Mouse (Mus musculus) testis, adult 2 months (tissue): ENCODE data around the gene Mgat5.

Experiments used
- CTCF ChIP-seq: fragments of 200-500 bp; IDR thresholded peaks from 2 replicates; pipeline ENCODE4 v1.5.1; 2012; ENCODE audit warnings: low read depth, mild to moderate bottlenecking, inconsistent platforms, low read length, moderate library complexity; ENCODE audit not compliant: control insufficient read depth, insufficient read depth, insufficient replicate concordance
- POLR2A ChIP-seq: fragments of 200-500 bp; IDR thresholded peaks from 2 replicates; pipeline ENCODE4 v1.6.1; 2012; ENCODE audit warnings: low read depth, mild to moderate bottlenecking, inconsistent platforms, low read length, moderate library complexity; ENCODE audit not compliant: control insufficient read depth

DNA sequence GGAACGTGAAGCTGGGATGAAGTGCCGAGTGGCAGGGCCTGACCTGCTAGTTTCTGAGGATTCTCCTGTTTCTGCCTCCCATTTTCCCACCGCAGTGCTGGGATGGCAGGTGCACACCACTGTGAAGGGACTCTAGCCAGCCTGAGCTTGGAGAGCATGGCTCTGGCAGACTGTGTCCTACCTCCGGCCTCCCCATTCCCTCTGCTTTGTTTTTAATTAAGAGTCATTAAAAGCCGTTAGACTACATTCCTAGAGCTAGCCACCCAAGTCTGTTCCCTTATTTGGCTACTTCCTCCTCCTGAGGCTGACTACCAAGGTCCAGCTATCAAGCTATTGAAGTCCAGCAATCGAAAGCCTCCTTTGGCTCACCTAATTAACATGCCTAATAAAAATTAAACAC lies 56.2 kb downstream of the Mgat5 start:
- TF ChIP-seq POLR2A (no peak), CTCF (no peak)
